ENCODE assay signal across 23 mouse cellular contexts in the genomic region with DNA sequence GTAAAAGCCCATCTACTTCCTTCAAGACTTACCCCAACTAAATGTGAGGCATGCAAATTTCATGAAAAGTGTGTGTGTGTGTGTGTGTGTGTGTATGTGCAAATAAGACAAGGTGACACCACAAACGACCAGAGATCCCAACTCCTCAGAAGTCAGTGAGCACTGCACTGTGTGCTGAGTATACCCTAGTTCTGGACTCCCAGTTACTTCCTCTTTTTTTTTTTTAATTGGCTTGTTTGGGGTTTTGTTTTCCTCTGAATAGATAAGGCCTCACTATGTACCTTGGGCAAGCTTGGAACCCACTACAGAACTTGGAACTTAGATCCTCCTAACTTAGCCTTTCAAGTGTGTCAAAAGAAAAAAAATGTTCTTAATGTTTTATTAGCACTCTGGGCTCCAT. TPM values are rescaled to one million over a fixed set of nuclear protein-coding genes. Genes with fewer than 3 reads are reported as not detected.
"Had no signal": no experiment of that assay in that cellular context is flagged by ENCODE, and none has a peak within 500 bp of the region (broad histone marks: within the 10 kb centered on the region; RNA-seq: fewer than 3 reads in every experiment).

No protein-coding gene starts in this region.

- H3K9ac ChIP-seq: limb, embryonic 12.5 days; limb, embryonic 15.5 days; liver, embryonic 14.5 days; liver, postnatal 0 days; lung, embryonic 14.5 days; midbrain, embryonic 13.5 days; neural tube, embryonic 13.5 days had no signal

- H3K9me3 ChIP-seq: limb, embryonic 12.5 days; limb, embryonic 15.5 days; midbrain, embryonic 10.5 days; midbrain, embryonic 13.5 days; neural tube, embryonic 13.5 days had no signal

- H3K27ac ChIP-seq: left cerebral cortex, adult 2 months; limb, embryonic 12.5 days; limb, embryonic 15.5 days; liver, embryonic 14.5 days; macrophage; midbrain, embryonic 10.5 days; midbrain, embryonic 13.5 days; neural tube, embryonic 13.5 days had no signal

- H3K4me2 ChIP-seq: limb, embryonic 12.5 days; limb, embryonic 15.5 days; liver, embryonic 11.5 days; lung, embryonic 14.5 days; midbrain, embryonic 13.5 days; neural tube, embryonic 13.5 days had no signal

- DNase-seq: kidney, postnatal 10 days; kidney, postnatal 36 days; layer of hippocampus, postnatal 36 days; left cerebral cortex, postnatal 4 days; liver, postnatal 0 days; lung, embryonic 14.5 days; thymus, adult 2 months; thymus, postnatal 14 days; thymus, postnatal 4 days had no signal

- ATAC-seq: liver, postnatal 0 days; lung, postnatal 0 days; midbrain, embryonic 13.5 days; midbrain, embryonic 16.5 days had no signal

- H3K27me3 ChIP-seq: limb, embryonic 12.5 days; limb, embryonic 15.5 days; megakaryocyte, embryonic 14.5 days; midbrain, embryonic 13.5 days; neural tube, embryonic 13.5 days had no signal

- H3K4me1 ChIP-seq: limb, embryonic 12.5 days; midbrain, embryonic 10.5 days had no signal

- H3K4me3 ChIP-seq: left cerebral cortex, adult 2 months; limb, embryonic 12.5 days; limb, embryonic 15.5 days; megakaryocyte, embryonic 14.5 days; midbrain, embryonic 10.5 days; midbrain, embryonic 13.5 days; myocyte; neural tube, embryonic 13.5 days had no signal

RNA-seq across cellular contexts. Expression of a gene that starts 14.0 kb away (rescaled TPM):
- total RNA-seq: monocyte, adult 5-6 weeks had no signal
